Mouse (Mus musculus): ENCODE measurements around the gene Ahcyl2. TPM values are rescaled to one million over a fixed set of nuclear protein-coding genes. Genes with fewer than 3 reads are reported as not detected.

The Ahcyl2 gene
- total RNA-seq, 2 experiments from 2014 or later, result 204 to 226 TPM

- no peak for DNase-seq (ENCODE audit: extremely low spot score in 1 of 2, low spot score in 1 of 2)
Observed at GRCm38 (mm10) chr6:29847643-29848166, 79.9 kb downstream of the Ahcyl2 start.

- DNase-seq (ENCODE audit: extremely low spot score in 1 of 2, low spot score in 1 of 2), result no peak
Observed at GRCm38 (mm10) chr6:29848808-29849207, 81.0 kb downstream of the Ahcyl2 start.

GRCm38 (mm10) chr6:29850096-29850495, 82.3 kb downstream of the Ahcyl2 start:
- no peak for DNase-seq (ENCODE audit: extremely low spot score in 1 of 2, low spot score in 1 of 2)

GRCm38 (mm10) chr6:29850747-29851146, 82.9 kb downstream of the Ahcyl2 start:
- no peak for DNase-seq (ENCODE audit: extremely low spot score in 1 of 2, low spot score in 1 of 2)

- DNase-seq (ENCODE audit: extremely low spot score in 1 of 2, low spot score in 1 of 2), result no peak
Observed at GRCm38 (mm10) chr6:29851873-29852272, 84.1 kb downstream of the Ahcyl2 start.

- peak; percentile 71 to 89 for DNase-seq (ENCODE audit: extremely low spot score in 1 of 2, low spot score in 1 of 2)
Observed at GRCm38 (mm10) chr6:29853213-29853899, 85.5 kb downstream of the Ahcyl2 start.

GRCm38 (mm10) chr6:29853900-29854390, 86.1 kb downstream of the Ahcyl2 start:
- no peak for DNase-seq (ENCODE audit: extremely low spot score in 1 of 2, low spot score in 1 of 2)

- DNase-seq (ENCODE audit: extremely low spot score in 1 of 2, low spot score in 1 of 2), result no peak
Observed at GRCm38 (mm10) chr6:29858619-29859018, 90.8 kb downstream of the Ahcyl2 start.

- DNase-seq (ENCODE audit: extremely low spot score in 1 of 2, low spot score in 1 of 2), result no peak
Observed at GRCm38 (mm10) chr6:29859344-29859743, 91.5 kb downstream of the Ahcyl2 start.

GRCm38 (mm10) chr6:29860238-29860637, 92.4 kb downstream of the Ahcyl2 start:
- no peak for DNase-seq (ENCODE audit: extremely low spot score in 1 of 2, low spot score in 1 of 2)

GRCm38 (mm10) chr6:29864926-29865325, 97.1 kb downstream of the Ahcyl2 start:
- no peak for DNase-seq (ENCODE audit: extremely low spot score in 1 of 2, low spot score in 1 of 2)

GRCm38 (mm10) chr6:29866935-29867724, 99.3 kb downstream of the Ahcyl2 start:
- DNase-seq (ENCODE audit: extremely low spot score in 1 of 2, low spot score in 1 of 2), result no peak

- no peak for DNase-seq (ENCODE audit: extremely low spot score in 1 of 2, low spot score in 1 of 2)
Observed at GRCm38 (mm10) chr6:29868341-29868895, 100.6 kb downstream of the Ahcyl2 start.

GRCm38 (mm10) chr6:29873654-29874053, 105.8 kb downstream of the Ahcyl2 start:
- DNase-seq (ENCODE audit: extremely low spot score in 1 of 2, low spot score in 1 of 2), result no peak

GRCm38 (mm10) chr6:29875576-29875975, 107.8 kb downstream of the Ahcyl2 start:
- DNase-seq (ENCODE audit: extremely low spot score in 1 of 2, low spot score in 1 of 2), result no peak

GRCm38 (mm10) chr6:29876782-29877181, 109.0 kb downstream of the Ahcyl2 start:
- DNase-seq (ENCODE audit: extremely low spot score in 1 of 2, low spot score in 1 of 2), result no peak

- DNase-seq (ENCODE audit: extremely low spot score in 1 of 2, low spot score in 1 of 2), result no peak
Observed at GRCm38 (mm10) chr6:29879579-29879978, 111.8 kb downstream of the Ahcyl2 start.

GRCm38 (mm10) chr6:29880796-29881195, 113.0 kb downstream of the Ahcyl2 start:
- DNase-seq (ENCODE audit: extremely low spot score in 1 of 2, low spot score in 1 of 2), result no peak

GRCm38 (mm10) chr6:29881936-29882335, 114.1 kb downstream of the Ahcyl2 start:
- no peak for DNase-seq (ENCODE audit: extremely low spot score in 1 of 2, low spot score in 1 of 2)

GRCm38 (mm10) chr6:29882870-29883269, 115.1 kb downstream of the Ahcyl2 start:
- DNase-seq (ENCODE audit: extremely low spot score in 1 of 2, low spot score in 1 of 2), result no peak

GRCm38 (mm10) chr6:29891151-29891550, 123.3 kb downstream of the Ahcyl2 start:
- DNase-seq (ENCODE audit: extremely low spot score in 1 of 2, low spot score in 1 of 2), result peak; percentile 16 to 22

Measured in layer of hippocampus, postnatal 25 days (tissue).